Mouse (Mus musculus) kidney, postnatal 10 days (tissue): ENCODE measurements around the gene Cbs.

Source experiments
- DNase-seq: peaks from one replicate; pipeline ENCODE4 v3.0.0; 2021; ENCODE audit warnings: mixed read lengths

Gene Cbs

GRCm38 (mm10) chr17:31636942-31637811 lies at the start of gene Cbs:
Gene Cbs, minus strand, starts transcription at chr17:31637238.
- peak; percentile 91 for DNase-seq

DNA sequence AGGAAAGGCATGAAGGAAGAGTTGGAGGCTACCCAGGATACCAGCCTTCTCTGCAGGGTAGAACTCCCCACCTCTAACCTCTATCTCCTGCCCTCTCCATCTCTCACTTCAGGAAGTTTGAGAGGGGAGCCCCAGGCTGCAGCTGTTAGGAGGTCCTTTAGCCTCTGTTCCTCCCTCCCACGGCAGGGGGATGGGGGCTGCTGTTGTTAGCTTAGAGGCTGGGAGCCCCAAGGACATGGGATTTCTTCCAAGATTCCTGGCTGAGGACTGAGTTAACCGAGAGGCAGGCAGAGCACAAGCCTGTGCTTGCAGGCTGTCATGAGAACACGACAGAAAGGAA lies 49.2 kb upstream of the Cbs start:
- DNase-seq, result peak; percentile 75

- DNase-seq, result peak; percentile 91
These were observed 48.6 kb upstream of the Cbs start for GRCm38 (mm10) chr17:31685514-31686224.

DNA sequence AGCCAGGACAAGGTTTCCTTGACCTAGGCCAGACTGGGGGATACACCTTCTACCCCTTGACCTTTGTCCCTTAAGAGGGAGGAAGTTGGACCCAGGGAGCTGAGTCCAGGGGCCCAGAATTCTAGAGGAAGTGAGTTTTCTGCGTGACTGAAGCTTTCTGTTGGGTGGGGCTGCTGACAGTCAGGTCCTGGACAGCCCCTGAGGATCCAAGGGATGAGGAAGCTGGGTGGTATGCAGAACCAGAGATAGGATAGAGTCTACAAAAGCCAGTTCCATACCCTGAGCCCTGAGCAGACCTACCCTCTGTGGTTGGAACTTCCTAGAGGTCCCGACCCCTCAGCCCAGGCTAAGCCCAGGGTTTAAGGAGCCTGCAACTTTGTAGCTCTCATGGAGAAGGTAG lies 43.4 kb upstream of the Cbs start:
- DNase-seq, result no peak

DNA sequence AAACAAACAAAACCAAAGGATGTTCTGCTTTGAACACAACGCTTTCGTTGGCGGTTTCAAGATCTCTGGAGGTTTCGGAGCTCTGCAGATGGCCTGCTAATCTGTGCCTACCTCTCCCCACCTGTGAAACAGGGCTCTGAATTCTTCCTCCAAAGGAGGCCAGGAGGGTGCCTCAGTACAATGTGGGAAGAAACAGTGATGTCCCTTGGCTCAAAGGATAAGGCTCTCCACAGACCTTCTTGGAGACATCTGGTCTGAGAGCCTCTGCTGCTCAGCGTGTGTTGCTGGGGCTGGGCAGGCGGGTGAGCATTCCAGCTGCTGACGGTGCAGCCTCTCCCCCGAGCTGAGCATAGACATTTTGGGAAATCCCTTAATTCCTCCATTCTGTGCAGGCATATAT lies 40.5 kb upstream of the Cbs start, which contains the start of gene Cryaa:
Gene Cryaa (plus strand): TSS at position 301 of the 400 bp plus-strand sequence.
- DNase-seq, result no peak

- DNase-seq, result no peak
These were observed 37.4 kb upstream of the Cbs start for GRCm38 (mm10) chr17:31674426-31674825.

GRCm38 (mm10) chr17:31672279-31672678 lies 35.2 kb upstream of the Cbs start:
- DNase-seq, result no peak

DNA sequence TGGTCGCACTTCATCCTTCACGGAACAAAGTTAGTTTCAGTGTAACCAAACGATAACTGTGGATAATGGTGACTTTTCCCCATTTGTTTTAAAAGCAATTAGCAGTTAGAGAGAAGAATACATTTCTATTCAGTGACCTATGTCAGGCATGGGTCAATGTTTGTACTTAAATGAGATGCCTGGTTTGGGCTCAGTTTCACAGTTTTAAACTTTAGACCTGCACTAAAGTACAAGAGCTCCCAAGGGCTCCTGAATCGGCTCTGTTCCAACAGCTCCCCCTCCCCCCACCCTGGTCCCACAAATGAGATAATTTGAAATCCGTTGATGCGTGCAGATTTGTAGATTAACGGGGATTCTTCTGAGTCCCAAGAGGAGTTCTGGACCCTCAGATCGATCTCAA lies 34.7 kb upstream of the Cbs start:
- DNase-seq, result no peak

- no peak for DNase-seq
These were observed 33.1 kb upstream of the Cbs start for GRCm38 (mm10) chr17:31670163-31670562.

DNA sequence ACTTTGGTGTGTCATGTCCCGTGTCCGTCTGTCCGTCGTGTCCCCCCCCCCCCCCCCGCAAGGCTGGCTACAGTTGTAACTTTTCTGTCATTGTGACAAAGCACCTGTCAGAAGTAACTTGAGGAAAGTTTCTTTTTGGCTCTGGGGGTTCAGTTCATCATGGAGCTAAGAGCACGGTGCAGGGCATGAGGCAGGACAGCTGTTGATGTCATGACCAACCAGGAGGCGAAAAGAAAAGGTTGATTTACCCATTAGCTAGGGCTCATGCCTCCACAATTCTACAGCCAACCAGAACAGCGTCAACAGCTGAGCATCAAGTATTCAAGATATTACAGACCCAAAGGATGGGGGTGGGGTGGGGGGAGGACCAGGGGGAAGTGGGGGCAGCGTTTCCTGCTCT lies 31.3 kb upstream of the Cbs start:
- DNase-seq, result no peak

DNA sequence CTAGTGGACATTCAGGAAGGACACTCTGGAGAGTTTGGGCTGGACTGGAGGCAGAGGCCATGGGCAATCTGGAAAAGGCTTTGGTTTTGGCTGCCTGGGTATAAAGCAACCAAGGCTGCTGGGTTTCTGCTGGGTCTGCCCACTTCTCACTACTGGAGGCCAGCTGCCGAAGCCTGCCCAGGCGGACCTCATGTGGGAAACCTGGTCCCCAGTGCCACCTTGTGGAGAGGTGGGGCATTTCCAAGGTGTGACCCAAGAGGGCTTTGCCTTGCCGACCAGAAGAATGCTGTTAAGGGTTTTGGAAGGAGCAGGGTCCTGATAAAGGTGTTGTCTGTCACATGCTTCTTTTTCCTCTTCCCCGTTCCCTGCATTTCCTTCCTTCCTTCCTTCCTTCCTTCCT lies 27.7 kb upstream of the Cbs start:
- peak; percentile 91 for DNase-seq

DNA sequence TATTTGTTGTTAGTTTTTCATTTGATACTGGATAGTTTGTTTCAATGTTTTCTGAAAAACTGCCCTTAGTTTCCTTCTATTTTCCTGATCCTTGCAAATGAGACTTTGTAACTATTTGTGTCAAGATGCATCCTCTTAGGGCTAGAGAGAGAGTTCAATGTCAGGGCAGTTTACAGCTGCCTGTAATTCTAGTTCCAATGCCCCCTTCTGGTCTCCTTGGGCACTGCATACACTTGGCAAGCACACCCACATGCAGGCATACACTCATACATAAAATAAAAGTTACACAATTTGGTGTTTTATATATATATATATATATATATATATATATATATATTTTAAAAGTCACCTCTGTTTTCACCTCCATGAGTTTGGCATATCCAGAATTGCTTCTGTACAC lies 25.8 kb upstream of the Cbs start:
- no peak for DNase-seq

- peak; percentile 42 for DNase-seq
These were observed 23.7 kb upstream of the Cbs start for GRCm38 (mm10) chr17:31660661-31661250.

DNA sequence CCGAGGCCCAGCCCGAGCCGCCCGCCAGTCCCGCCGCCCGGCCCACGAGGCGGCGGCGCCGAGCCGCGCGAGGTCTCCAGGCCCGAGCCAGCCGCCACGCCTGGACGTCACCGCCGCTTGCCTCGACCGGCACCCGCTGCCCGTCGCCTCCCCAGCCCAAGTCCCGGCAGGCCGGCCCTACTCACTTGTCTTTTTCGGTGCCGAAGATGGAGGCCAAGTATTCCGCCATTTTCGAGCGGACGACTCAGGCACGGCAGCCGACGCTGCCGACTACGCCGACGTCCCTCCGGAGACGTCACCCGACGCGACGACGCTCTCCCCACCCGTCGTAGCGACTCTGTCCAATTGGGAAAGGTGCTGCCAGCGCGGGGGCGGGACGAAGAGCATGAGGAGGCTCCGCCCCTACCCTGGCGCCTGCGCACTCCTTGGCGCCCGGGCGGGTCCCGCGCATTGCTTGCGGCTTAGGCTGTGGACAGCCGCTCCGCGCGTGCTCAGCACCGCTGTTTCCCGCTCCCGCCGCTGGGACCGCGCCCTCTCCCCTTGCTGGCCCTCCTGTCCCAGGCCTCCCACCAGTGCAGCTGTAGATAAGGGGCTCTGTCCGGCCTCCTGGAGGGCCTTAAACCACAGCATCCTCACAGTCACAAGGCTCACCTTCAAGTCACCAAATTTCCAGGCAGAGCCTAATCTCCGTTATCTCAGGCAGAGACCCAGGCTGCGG lies 21.6 kb upstream of the Cbs start, which contains the start of gene U2af1:
Gene U2af1 (minus strand): TSS at position 425 of the 718 bp plus-strand sequence.
- DNase-seq, result peak; percentile 99

- no peak for DNase-seq
These were observed 21.1 kb upstream of the Cbs start for GRCm38 (mm10) chr17:31658136-31658467.

- no peak for DNase-seq
These were observed 20.3 kb upstream of the Cbs start for GRCm38 (mm10) chr17:31657141-31657983.

- no peak for DNase-seq
These were observed 19.6 kb upstream of the Cbs start for GRCm38 (mm10) chr17:31656682-31657081.

DNA sequence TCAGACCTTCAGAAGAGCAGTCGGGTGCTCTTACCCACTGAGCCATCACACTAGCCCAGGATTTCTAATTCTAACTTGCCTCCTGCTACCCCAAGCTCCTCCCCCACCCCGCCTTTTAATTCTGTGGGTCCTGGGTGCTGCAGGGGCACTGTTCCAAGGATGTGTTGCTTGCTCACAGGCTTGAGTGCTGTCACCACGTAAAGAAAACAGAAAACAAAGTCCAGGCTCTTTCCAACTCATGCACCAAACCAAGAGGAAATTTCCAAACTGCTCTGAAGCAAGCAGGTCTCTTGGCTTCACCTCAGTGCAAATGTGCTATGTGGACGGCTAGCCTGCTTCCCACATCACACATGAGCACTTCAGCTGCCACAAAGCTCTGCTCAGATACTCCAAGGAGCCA lies 18.3 kb upstream of the Cbs start:
- DNase-seq, result peak; percentile 47

DNA sequence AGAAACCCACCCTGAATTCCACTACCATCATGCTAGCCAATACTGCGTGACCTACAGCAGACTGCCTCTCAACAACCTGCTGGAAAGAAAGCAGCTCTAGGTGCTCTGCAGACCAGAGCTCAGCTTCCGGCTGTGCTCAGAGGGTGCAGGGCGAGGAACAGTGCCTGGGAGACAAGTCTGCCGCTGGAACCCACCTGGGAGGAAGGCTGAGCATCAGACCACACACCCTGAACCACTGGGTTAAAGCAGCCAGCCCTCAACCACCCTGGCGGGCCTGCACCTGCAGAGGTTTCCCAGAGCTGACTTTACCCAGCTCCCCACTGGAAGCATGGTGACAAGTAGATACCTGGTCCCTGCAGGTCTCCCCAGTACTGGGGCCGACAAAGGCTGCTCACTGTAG lies 16.2 kb upstream of the Cbs start:
- no peak for DNase-seq

GRCm38 (mm10) chr17:31652152-31652551 lies 15.1 kb upstream of the Cbs start:
- peak; percentile 34 for DNase-seq

DNA sequence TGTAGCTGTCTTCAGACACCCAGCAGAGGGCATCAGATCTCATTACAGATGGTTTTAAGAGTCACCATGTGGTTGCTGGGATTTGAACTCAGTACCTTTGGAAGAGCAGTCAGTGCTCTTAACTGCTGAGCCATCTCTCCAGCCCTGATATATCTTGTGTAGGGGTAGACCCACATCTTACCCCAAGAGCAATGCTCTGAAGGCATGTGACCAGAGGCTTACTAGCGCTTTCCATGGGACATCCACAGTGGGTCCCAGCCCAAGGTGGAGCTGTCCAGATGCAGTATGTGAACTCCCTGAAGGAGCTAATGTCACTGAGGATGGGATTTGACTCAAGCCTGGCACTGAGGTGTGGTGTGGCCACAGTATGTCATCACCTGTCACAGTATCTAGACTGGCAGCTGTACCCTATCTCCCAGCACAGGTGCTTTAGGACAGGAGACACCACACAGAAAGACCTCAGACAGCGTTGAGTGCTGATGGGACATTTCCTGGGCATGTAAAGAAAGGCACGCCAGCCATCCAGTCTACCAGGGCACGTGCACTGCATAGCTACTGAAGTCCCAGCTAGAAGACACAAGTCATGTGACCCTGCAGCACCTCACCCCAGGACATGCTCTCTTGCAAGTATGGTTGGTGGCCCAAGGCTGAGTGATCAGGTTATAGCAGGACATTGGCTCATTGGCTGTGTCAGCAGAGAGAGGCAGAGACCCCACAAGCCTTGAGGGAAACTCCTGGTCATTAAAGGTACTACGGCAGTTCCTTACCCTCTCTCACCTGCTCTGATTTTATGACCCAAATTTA lies 9.4 kb upstream of the Cbs start:
- no peak for DNase-seq
